Mouse (Mus musculus): ENCODE data around the gene Angptl2.

GRCm38 (mm10) chr2:33245350-33245749 lies 29.5 kb downstream of the Angptl2 start:
- TF ChIP-seq CTCF (IDR thresholded peaks at IDR 0.05; ENCODE audit: borderline replicate concordance, extremely low read depth, insufficient read depth, insufficient read length): no peak
- no peak for TF ChIP-seq POLR2A (IDR thresholded peaks at IDR 0.05; ENCODE audit: borderline replicate concordance, extremely low read depth, insufficient read depth, insufficient read length, poor library complexity, severe bottlenecking)
